Mouse (Mus musculus): Measurements from ENCODE around the gene Timm44. TPM values are rescaled to one million over a fixed set of nuclear protein-coding genes. Genes with fewer than 3 reads are reported as not detected.

The Timm44 gene
- total and polyA plus RNA-seq, 3 experiments: 174 to 199 TPM; not detected in 1

DNA sequence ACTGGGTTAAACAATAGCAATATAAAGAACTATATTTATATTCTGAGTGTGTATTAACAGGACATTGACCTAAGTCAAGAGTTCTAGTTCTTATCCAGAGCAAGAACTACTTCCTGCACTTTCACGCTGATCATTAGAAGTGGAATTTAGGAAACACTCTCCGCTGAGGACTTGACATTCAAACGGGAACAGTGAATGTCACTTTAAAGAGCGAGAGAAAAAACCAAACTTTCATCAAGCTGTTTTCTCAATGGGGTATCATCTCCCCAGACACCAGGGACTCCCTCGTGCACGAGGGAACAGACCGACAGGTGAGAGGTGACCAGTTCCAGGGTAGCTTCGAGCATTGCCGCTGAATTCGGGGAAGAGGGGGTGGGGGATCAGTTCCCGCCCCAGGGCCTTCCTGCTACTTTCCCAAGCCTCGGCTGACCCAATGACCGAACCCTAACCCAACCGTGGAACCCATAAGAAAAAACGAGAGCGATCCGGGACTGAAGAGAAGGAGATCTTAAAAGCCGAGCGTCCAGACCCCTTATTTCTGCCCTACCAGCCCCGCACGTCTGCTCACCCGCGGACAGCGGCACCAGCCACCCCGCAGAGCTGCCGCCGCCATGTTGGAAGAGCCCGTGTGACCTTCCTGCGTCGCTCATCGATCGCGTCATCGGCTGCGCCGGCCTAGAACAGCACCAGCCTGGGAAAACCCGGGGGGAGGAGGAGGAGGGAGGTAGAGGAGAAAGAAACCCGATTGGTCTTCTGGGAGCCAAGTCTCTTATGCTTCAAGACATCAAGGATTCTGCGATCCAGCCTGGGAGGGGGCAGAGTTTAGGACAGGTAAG, at the start of gene Timm44 (continued):
- TF ChIP-seq SMC3 (IDR thresholded peaks at IDR 0.05; ENCODE audit: low read depth, low read length) (no peak), ZMIZ1 (IDR thresholded peaks at IDR 0.05; ENCODE audit: low read depth, low read length) (peak; percentile 62; the same call in 1 of the 2 replicates), TCF12 (IDR thresholded peaks at IDR 0.05; ENCODE audit: low read depth, low read length) (peak; percentile 68), CHD1 (IDR thresholded peaks at IDR 0.05; ENCODE audit: low read depth, low read length) (peak; percentile 86; the same call in 1 of the 2 replicates)

DNA sequence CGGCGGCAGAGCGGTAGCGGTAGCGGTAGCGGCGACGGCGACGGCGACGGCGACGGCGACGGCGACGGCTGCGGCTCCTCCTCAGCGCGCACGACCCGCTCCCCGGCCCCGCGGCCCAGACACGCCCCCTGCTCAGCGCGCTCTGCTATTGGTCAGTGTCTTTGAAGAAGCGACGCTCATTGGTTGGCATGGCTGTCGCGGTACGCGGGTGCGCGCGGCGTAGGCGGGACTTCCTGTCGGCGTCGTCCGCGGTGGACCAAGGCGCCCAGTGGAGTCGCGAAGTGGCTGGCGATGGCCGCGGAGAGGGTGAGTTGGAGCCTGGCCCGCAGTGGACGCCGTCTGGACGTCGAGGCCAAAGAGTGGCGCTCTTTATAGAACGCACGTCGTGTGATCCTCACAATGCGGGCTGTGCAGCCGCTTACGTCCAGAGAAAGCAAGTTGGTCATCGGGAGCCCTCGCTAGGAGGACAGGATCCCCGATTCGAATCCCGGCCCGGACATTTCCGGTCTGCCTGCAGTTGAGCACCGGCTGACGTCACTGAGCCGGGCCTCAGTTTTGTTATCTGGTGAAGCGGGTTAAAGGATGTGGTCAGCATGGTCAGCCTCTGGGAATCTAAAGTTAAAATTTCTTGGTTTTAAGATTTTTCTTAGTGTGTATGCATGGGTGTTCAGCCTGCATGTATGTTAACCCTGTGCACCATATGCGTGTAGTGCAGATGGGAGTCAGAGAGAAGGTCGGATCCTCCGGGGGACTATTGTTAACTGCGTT, 49.5 kb upstream of the Timm44 start, which contains the start of the genes Ccl25 and Elavl1:
Ccl25 (plus strand) TSS at position 228 of the 768 bp plus-strand sequence.
Elavl1 (minus strand) TSS at position 431 of the 768 bp plus-strand sequence.
- H3K36me3 ChIP-seq (ENCODE audit: control insufficient read depth in 1 of 2, insufficient read depth in 2 of 2, low read length in 2 of 2): peaks cover 17 to 49% of the 10 kb centered on the region in 2 experiments
- peak within 1 kb of the TSS; percentile 98 for H3K9ac ChIP-seq (ENCODE audit: control insufficient read depth, low read depth, low read length, poor library complexity, severe bottlenecking)
- peak; percentile 96 for DNase-seq (ENCODE audit: low read depth, low spot score)
- peak within 1 kb of the TSS; percentile 83 to 94 for H3K4me3 ChIP-seq (ENCODE audit: control insufficient read depth in 1 of 2, insufficient read depth in 1 of 2, low read depth in 2 of 2, low read length in 2 of 2)
- no peaks in the 10 kb centered on the region for H3K27me3 ChIP-seq (ENCODE audit: control insufficient read depth in 1 of 2, insufficient read depth in 2 of 2, low read length in 2 of 2)
- H3K4me1 ChIP-seq (ENCODE audit: control insufficient read depth in 1 of 2, insufficient read depth in 2 of 2, low read length in 2 of 2): peaks cover 7 to 25% of the 10 kb centered on the region in 2 experiments
- no peaks in the 10 kb centered on the region for H3K9me3 ChIP-seq (replicated peaks; ENCODE audit: insufficient read depth, low read length)
- H3K79me2 ChIP-seq (ENCODE audit: control insufficient read depth, insufficient read depth, low read length, poor library complexity): peaks cover 62% of the 10 kb centered on the region
- H3K27ac ChIP-seq (ENCODE audit: control insufficient read depth, low read depth, low read length): peak within 1 kb of the TSS; percentile 71
- TF ChIP-seq TAL1 (IDR thresholded peaks at IDR 0.05; ENCODE audit: low read length): no peak
- no peak for TF ChIP-seq RCOR1 (IDR thresholded peaks at IDR 0.05; ENCODE audit: low read depth, low read length)
- peak; percentile 68; the same call in 1 of the 2 replicates for TF ChIP-seq ELF1 (IDR thresholded peaks at IDR 0.05; ENCODE audit: low read depth, low read length)
- no peak for TF ChIP-seq GABPA (IDR thresholded peaks at IDR 0.05; ENCODE audit: low read depth, low read length)
- no peak for TF ChIP-seq MYC (IDR thresholded peaks at IDR 0.05; ENCODE audit: low read depth, low read length)
- no peak for TF ChIP-seq GATA1 (IDR thresholded peaks at IDR 0.05; ENCODE audit: low read depth, low read length)
- TF ChIP-seq USF2 (IDR thresholded peaks at IDR 0.05; ENCODE audit: borderline replicate concordance in 1 of 2, insufficient read depth in 1 of 2, low read depth in 1 of 2, low read length in 2 of 2): no peak
- TF ChIP-seq MYB (IDR thresholded peaks at IDR 0.05; ENCODE audit: low read depth, low read length): no peak
- no peak for TF ChIP-seq ZC3H11A (IDR thresholded peaks at IDR 0.05; ENCODE audit: low read depth, low read length)
- TF ChIP-seq NRF1 (IDR thresholded peaks at IDR 0.05; ENCODE audit: insufficient read depth, low read depth, low read length, poor library complexity, severe bottlenecking): peak; percentile 49; the same call in 1 of the 2 replicates
- no peak for TF ChIP-seq ZKSCAN1 (IDR thresholded peaks at IDR 0.05; ENCODE audit: low read depth, low read length)
- TF ChIP-seq POLR2AphosphoS5 (IDR thresholded peaks at IDR 0.05; ENCODE audit: borderline replicate concordance, low read depth, low read length): no peak
- 0 out of 2 replicates have a peak, but pooled peaks have one; percentile 35 for TF ChIP-seq KAT2A (conservative IDR thresholded peaks at IDR 0.05; ENCODE audit: low read depth, low read length)
- no peak for TF ChIP-seq ETS1 (IDR thresholded peaks at IDR 0.05; ENCODE audit: low read depth, low read length)
- TF ChIP-seq POLR2A (IDR thresholded peaks at IDR 0.05; ENCODE audit: control insufficient read depth in 1 of 2, insufficient read depth in 1 of 2, low read depth in 1 of 2, low read length in 2 of 2, poor library complexity in 1 of 2): peak; percentile 81 to 86
- no peak for TF ChIP-seq MEF2A (IDR thresholded peaks at IDR 0.05; ENCODE audit: extremely low read depth, insufficient replicate concordance, low read depth, low read length, poor library complexity, severe bottlenecking)
- no peak for TF ChIP-seq CTCF (IDR thresholded peaks at IDR 0.05 in 2 of 3, conservative IDR thresholded peaks at IDR 0.05 in 1 of 3; ENCODE audit: control insufficient read depth in 1 of 3, insufficient read depth in 1 of 3, low read depth in 2 of 3, low read length in 3 of 3, poor library complexity in 1 of 3, severe bottlenecking in 1 of 3)
- TF ChIP-seq SMC3 (IDR thresholded peaks at IDR 0.05; ENCODE audit: low read depth, low read length): no peak
- no peak for TF ChIP-seq POLR2AphosphoS2 (IDR thresholded peaks at IDR 0.05; ENCODE audit: low read length)
- TF ChIP-seq SIN3A (IDR thresholded peaks at IDR 0.05; ENCODE audit: low read length): 0 out of 2 replicates have a peak, but pooled peaks have one; percentile 7
- no peak for TF ChIP-seq CHD1 (IDR thresholded peaks at IDR 0.05; ENCODE audit: low read depth, low read length)
- peak; percentile 27 for TF ChIP-seq TCF12 (IDR thresholded peaks at IDR 0.05; ENCODE audit: low read depth, low read length)
- no peak for TF ChIP-seq RAD21 (IDR thresholded peaks at IDR 0.05; ENCODE audit: low read depth, low read length)
- TF ChIP-seq BHLHE40 (IDR thresholded peaks at IDR 0.05; ENCODE audit: borderline replicate concordance, low read depth, low read length): no peak
- no peak for TF ChIP-seq E2F4 (IDR thresholded peaks at IDR 0.05; ENCODE audit: borderline replicate concordance, low read depth, low read length)
- no peak for TF ChIP-seq ZNF384 (IDR thresholded peaks at IDR 0.05; ENCODE audit: low read depth, low read length)
- TF ChIP-seq HCFC1 (IDR thresholded peaks at IDR 0.05; ENCODE audit: low read depth, low read length): peak; percentile 82
- no peak for TF ChIP-seq UBTF (IDR thresholded peaks at IDR 0.05; ENCODE audit: borderline replicate concordance, insufficient read depth, low read depth, low read length)
- no peak for TF ChIP-seq USF1 (IDR thresholded peaks at IDR 0.05; ENCODE audit: low read depth, low read length)
